Mouse (Mus musculus) bone marrow macrophage, adult 2 months (primary cell): ENCODE measurements around the gene Ankk1.

Experiments
- CTCF ChIP-seq: IDR thresholded peaks from 2 replicates; pipeline ENCODE4 v1.5.1; 2012; ENCODE audit warnings: low read depth, mild to moderate bottlenecking, low read length, moderate library complexity
- POLR2A ChIP-seq: IDR thresholded peaks from 2 replicates; pipeline ENCODE4 v1.6.1; 2012; ENCODE audit warnings: mild to moderate bottlenecking, low read depth, low read length, borderline replicate concordance

DNA sequence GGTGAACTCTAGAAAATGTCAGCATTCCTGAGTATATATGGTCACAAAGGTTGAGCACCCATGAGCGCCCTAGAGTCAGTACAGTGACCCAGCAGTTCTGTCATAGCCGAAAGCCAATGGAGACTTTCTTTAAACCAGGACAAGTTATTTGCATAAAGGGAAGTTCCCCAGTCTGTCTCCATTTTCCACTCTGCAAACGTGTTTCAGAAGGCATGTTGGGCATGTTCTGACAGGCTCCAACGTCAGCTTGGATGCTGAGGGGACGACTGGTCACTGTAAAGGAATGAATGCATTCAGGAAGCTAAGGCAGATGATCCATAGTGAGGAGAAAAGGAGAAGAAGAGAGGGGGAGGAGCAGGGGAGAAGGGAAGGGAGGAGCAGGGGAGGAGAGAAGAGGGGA lies 657 bp upstream of the Ankk1 start:
- no peak for TF ChIP-seq CTCF
- TF ChIP-seq POLR2A = no peak
